19 mouse cellular contexts compared by ENCODE assay signal in genomic region chr12:98961415-98961814, GRCm38 (mm10). TPM values are rescaled to one million over a fixed set of nuclear protein-coding genes. Genes with fewer than 3 reads are reported as not detected.
A peak's percentile ranks its signal among the peaks of the same experiment; 100 is the strongest.
DNase-seq lines count a peak whose midpoint lies in the region; ATAC-seq lines count a peak whose summit lies in the region.
"Had no signal": no experiment of that assay in that cellular context is flagged by ENCODE, and none has a peak within 500 bp of the region (broad histone marks: within the 10 kb centered on the region; RNA-seq: fewer than 3 reads in every experiment).

No protein-coding gene starts in this region.

- 0 out of 2 replicates have a peak, but pooled peaks cover 2% of the 10 kb centered on the region for H3K36me3 ChIP-seq in forebrain, embryonic 15.5 days
- peaks cover 21% of the 10 kb centered on the region for H3K36me3 ChIP-seq in forebrain, embryonic 12.5 days (replicated peaks)
- H3K36me3 ChIP-seq: intestine, embryonic 15.5 days had no signal

- WGBS in forebrain, embryonic 15.5 days = 61% methylated on average over 4 of the region's 4 CpGs
- 88% methylated on average over 4 of the region's 4 CpGs for WGBS in forebrain, embryonic 12.5 days

- H3K4me1 ChIP-seq in forebrain, embryonic 15.5 days = peaks cover 10% of the 10 kb centered on the region
- peaks cover 9% of the 10 kb centered on the region for H3K4me1 ChIP-seq in forebrain, embryonic 12.5 days
- H3K4me1 ChIP-seq: intestine, embryonic 15.5 days had no signal

- H3K9me3 ChIP-seq in forebrain, embryonic 15.5 days = no peaks in the 10 kb centered on the region
- H3K9me3 ChIP-seq in forebrain, embryonic 12.5 days = no peaks in the 10 kb centered on the region
- H3K9me3 ChIP-seq: intestine, embryonic 15.5 days; limb, embryonic 13.5 days; midbrain, embryonic 12.5 days had no signal

- intact Hi-C loops in left cerebral cortex, postnatal 25 days (cut with DNase I) = no loop called here

- H3K27me3 ChIP-seq in forebrain, embryonic 15.5 days = no peaks in the 10 kb centered on the region
- no peaks in the 10 kb centered on the region for H3K27me3 ChIP-seq in forebrain, embryonic 12.5 days
- H3K27me3 ChIP-seq: intestine, embryonic 15.5 days; limb, embryonic 13.5 days; midbrain, embryonic 12.5 days had no signal

- H3K27ac ChIP-seq in forebrain, embryonic 15.5 days (replicated peaks) = peak overlapping the region; percentile 67
- no peak overlapping the region for H3K27ac ChIP-seq in forebrain, embryonic 12.5 days
- H3K27ac ChIP-seq: intestine, embryonic 15.5 days; limb, embryonic 13.5 days; midbrain, embryonic 12.5 days; stomach, postnatal 0 days had no signal

- H3K4me3 ChIP-seq in forebrain, embryonic 15.5 days = no peak overlapping the region
- H3K4me3 ChIP-seq in forebrain, embryonic 12.5 days (replicated peaks) = no peak overlapping the region
- H3K4me3 ChIP-seq: intestine, embryonic 15.5 days; limb, embryonic 13.5 days; midbrain, embryonic 12.5 days had no signal

- DNase-seq in left cerebral cortex, postnatal 25 days (ENCODE audit: low spot score in 2 of 2) = peak; percentile 34 to 69
- no peak for DNase-seq in left cerebral cortex, adult 11 months (ENCODE audit: low spot score)
- peak; percentile 47 for DNase-seq in cerebellum, adult 9-11 months
- DNase-seq in telencephalon, adult 2 months (ENCODE audit: low read depth, low spot score) = peak; percentile 47
- DNase-seq in kidney, adult 11 months = no peak
- DNase-seq: adrenal gland, adult 2 months; B cell, adult 2 months; gastrocnemius, postnatal 14 days; heart, postnatal 4 days; kidney, postnatal 14 days; lung, postnatal 36 days; thymus, postnatal 36 days had no signal

- H3K4me2 ChIP-seq in forebrain, embryonic 15.5 days (replicated peaks) = no peak overlapping the region
- no peak overlapping the region for H3K4me2 ChIP-seq in forebrain, embryonic 12.5 days
- H3K4me2 ChIP-seq: heart, embryonic 11.5 days; intestine, embryonic 15.5 days; limb, embryonic 13.5 days; midbrain, embryonic 12.5 days had no signal

- ATAC-seq in forebrain, embryonic 15.5 days (replicated peaks) = peak; percentile 63
- ATAC-seq in forebrain, embryonic 12.5 days (ENCODE audit: low FRiP score) = no peak
- ATAC-seq: intestine, embryonic 15.5 days had no signal

- no peak overlapping the region for H3K9ac ChIP-seq in forebrain, embryonic 15.5 days (replicated peaks)
- H3K9ac ChIP-seq in forebrain, embryonic 12.5 days = no peak overlapping the region
- H3K9ac ChIP-seq: intestine, embryonic 15.5 days; limb, embryonic 13.5 days; midbrain, embryonic 12.5 days had no signal

RNA-seq across cellular contexts. Expression of gene Ttc8, which starts 41.0 kb away (rescaled TPM):
- polyA plus RNA-seq in forebrain, embryonic 15.5 days (2015; fragmentation: Nextera tagmentation; extraction: Ambion mirVana) = 35.4 and 38.4 TPM in 2 replicates
- 42.1 and 44.9 TPM in 2 replicates for polyA plus RNA-seq in forebrain, embryonic 12.5 days (2016; fragmentation: Nextera tagmentation; extraction: Ambion mirVana)
- 10 to 100 TPM; 39.2 to 46.8 TPM for total RNA-seq in left cerebral cortex, postnatal 25 days (2021)

Comparison
In these comparisons a context has a peak if more than half of its experiments do, and no peak if none do; other contexts are left out.
1. DNase-seq: peak in left cerebral cortex, postnatal 25 days (2 of 2), cerebellum, adult 9-11 months (single experiment) and telencephalon, adult 2 months (single experiment); none in left cerebral cortex, adult 11 months (single experiment) and kidney, adult 11 months (single experiment).